Mouse (Mus musculus) cerebellum, adult 8-10 months (tissue): Measurements from ENCODE around the gene Slc22a23.

ENCODE experiments used
- DNase-seq: peaks from one replicate; pipeline ENCODE4 v3.0.0; 2022

Slc22a23 gene

DNA sequence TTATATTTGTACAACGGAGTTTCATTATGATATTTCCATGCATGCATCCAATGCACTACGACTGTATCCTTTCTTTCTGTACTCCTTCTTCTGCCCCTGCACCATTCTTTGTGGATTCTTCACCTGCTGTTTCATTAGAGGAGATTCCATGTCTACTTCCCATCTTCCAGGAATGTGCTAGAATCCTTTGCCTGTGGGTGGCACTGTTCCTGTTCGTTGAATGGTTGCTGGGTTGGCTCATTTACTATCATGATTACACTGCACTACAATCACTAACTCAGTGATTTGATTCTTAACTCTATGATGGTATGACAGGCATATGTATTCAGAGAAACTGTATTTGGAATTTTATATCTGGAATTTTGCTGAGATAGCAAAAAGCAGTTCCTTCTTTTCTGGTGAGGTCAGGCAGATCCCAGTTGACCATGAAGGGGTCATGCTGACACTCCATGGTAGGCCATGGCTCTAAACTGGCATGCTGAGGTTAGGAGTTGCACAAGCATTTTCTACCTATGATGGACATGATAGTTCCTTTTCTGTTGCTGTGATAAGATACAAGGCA, 187.3 kb downstream of the Slc22a23 start:
- DNase-seq, result no peak

DNA sequence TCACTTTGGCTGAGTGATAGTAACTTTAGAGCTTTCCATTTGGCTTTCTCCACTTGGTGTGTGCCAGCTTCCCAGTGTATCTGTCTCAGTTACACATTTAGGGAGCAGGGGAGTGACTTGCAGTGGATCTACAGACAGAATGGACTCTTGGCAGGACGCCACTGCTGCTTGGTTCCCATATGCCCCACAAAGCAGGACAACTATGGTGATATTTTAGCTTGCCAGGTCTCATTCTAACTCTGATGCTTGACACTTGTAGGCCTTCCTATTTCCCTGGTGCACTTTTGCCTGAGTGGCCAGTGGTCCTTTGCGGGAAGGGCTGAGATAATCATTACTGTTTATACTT, 188.2 kb downstream of the Slc22a23 start:
- DNase-seq, result peak; percentile 76

DNA sequence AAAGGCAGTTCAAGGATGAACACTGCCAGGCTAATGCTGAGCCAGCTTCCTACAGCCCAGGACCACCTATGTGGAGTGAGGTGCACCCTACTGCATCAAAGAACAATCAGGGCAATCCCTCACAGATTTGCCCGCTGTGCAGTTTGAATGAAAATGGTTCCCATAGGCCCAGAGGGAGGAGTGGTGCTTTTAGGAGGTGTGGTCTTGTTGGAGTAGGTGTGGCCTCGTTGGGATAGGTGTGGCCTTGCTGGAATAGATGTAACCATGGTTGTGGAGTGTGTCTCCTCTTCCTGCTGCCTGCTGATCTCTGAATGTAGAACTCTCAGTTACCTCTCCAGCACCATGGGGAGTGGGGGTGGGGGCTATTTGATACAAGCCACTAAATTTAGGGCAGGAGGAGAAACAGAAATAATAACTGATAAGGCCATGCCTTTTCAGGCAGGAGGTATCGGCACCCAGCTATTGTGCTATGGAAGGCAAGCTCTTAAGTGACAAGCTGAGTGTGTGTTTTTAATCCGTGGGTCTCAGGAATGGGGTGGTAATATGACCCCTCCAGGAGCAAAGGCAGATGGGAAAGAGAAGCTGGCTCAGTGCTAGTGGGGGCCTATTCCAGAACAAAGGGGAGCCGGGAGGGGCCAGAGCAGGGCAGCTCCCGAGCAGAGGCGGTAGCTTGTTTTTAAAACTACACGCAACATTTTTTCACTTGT, 188.7 kb downstream of the Slc22a23 start:
- DNase-seq, result no peak

DNA sequence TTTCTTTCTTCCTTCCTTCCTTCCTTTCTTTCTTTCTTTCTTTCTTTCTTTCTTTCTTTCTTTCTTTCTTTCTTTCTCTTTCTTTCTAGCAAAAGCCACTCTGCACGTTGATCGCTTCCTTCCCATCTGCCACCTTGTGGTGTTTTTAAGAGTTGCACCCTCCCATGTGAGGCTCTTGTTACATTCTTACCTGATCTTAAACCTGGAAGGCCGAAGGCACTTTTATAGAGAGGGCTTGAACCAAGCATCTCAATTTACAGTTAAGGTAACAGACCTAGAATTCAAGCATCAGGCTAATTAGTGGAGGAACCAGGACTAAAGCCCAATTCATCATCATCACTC, 190.1 kb downstream of the Slc22a23 start:
- peak; percentile 73 for DNase-seq

DNA sequence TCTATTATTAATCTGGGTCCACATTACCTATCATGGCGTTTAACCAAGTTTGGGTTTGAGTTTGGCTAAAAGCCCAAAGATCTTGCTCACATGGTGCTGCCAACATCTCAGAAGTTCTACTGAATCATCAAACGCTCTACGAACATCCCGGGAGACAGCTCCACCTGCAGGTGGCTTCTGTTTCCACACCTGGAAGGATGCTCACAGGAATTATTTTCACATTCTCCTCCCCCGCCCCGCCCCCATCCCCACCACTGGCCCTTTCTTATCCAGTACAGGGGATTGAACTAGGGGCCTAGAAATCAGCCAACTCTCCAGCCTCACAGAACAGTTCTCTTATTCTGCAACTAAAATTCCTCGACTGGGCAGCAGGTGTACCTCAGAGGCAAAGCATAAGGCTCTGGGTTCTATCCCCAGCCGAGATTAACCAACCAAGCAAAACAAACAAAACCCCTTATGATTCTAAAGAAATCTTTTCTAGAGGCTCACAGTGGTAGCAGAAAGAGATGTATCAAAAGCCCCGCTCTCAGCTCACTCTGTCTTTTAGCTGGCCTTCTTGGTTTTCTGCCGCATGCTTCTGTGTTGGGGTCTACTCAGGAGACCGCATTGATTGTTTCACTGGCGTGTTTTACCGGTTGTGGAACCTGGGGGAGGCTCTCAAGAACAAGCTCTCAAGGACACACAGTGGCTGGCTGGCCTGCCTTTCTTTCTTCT, 190.6 kb downstream of the Slc22a23 start:
- peak; percentile 65 for DNase-seq

DNA sequence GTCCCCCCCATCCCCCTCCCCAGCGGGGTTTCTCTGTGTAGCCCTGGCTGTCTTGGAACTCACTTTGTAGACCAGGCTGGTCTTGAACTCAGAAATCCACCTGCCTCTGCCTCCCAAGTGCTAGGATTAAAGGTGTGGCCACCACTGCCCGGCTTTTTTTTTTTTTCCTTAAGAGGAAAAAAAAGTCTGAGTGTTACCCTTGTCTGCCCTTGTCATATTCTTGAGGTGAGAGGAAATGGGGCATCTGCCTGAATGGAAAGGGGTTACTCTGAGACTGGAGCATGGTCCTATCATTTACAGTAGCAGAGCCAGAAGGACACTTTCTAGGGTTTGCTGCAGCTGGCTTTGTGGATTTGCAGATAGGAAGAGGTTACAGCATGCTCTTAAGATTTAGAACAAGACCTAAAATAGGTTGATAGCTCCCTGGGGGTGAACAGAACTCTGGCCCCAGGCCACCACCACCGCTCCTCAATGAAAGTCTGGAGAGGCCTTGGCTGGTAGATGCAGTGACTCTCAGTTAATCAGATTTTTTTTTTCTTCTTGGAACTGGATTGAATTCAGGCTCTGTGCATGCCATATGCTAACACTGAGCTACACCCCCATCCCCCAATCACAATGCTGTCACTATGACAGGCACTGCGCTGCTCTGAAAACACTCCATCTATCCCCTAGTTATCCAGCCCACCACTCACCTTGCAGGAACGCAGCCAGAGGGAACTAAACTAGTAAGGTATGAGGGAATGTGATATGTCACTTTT, 191.5 kb downstream of the Slc22a23 start:
- DNase-seq, result peak; percentile 39

DNA sequence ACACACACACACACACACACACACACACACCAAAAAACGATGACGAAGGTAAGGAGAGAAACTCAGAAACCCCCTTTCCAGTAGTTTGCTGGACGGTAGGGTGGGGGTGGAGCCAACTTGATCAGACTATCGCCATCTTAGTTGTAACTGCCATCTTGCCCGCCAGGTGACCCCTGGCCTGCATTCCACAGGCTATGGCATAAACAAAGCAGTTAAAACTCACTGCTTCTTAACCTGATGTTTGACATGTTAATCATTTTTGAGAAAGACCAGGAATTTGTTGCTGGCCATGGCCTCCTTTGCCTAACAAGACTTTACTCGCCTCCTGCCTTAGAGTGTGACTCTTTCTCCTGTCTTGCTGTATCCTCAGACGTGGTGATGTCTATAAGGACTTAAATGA, 192.3 kb downstream of the Slc22a23 start:
- no peak for DNase-seq

DNA sequence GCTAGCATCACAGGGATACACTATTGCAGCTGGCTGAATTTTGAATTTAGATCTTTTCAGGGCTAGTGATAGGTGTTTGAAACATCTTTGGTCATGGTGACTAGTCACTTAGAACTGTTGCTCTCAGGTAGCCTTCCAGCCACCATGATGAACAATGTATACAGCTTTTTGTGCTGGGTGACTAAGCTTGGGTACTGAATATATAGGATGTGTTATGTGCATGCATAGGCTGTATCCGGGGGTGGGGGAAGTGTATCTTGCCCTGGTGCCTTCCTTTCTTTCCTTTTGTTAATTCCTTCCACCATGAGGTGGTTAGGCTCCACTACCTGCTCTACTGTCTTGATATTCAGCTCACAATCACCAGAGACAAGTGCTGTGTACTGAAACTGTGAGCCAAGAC, 193.6 kb downstream of the Slc22a23 start:
- DNase-seq, result no peak

DNA sequence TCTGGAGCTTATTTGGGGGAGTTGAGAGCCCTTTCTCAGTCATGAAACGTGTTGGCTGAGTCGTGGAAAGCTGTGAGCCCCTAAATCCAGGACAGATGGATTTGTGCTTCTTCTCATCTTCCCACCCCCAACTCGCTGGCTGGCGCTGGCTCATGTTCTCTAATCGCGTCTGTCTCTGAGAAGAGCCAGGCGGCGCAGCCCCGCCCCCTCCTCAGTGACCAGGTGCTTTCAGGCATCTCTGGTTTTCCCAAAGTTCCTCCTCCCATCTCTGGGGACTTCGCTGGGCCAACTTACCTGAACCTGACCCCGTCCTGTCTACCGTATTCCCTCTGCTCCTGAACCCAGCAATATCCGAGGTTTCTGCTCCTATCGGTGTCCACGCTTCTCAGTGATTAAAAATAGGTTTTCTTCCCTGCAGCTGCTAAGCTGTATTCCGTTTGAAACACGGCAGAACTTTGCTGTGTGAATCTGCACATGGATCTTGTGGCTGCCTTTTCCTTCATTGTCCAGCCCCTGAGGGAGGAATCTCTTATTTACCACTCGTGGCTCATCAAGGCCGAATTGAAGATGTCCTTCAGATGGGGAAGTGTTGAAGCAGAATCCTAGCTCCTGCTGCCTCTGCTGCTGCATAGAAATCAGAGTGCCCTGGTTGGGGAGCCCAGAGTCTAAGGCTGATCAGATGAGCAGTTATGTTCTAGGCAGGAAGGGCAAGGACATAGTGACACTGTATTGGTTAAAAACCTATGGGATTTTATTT, 194.5 kb downstream of the Slc22a23 start:
- DNase-seq, result no peak

DNA sequence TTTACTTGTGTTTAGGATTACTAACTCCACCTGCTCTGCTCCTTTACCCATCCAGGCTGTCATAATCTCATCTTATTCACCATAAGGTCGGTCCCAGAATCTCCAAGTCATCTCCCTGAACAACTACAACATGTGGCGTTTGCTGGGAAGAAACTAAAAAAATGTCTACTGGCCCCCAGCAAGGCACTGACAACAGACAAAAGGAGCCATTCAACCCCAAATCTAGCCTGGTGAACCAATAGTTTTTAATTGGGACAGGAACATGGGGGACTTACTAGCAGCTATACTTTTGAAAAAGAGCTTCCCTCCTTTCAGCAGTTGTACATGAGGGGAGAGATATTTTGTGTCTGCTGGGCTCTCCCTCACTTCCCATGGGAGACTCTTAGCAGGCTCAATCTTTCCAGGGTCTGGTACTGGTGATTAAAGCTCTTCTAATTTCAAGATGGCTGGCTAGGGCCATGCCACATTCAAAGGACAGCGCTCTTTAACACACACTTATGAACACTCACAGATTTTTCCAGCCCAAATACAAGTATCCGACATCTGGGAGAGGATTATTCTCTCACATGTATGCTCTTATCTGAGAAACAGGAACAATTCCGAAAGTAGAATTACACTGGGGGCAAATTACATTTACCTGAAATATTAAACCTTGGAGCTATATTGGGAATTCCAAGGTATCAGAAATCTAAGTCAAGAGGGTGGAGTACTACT, 195.4 kb downstream of the Slc22a23 start:
- no peak for DNase-seq

DNA sequence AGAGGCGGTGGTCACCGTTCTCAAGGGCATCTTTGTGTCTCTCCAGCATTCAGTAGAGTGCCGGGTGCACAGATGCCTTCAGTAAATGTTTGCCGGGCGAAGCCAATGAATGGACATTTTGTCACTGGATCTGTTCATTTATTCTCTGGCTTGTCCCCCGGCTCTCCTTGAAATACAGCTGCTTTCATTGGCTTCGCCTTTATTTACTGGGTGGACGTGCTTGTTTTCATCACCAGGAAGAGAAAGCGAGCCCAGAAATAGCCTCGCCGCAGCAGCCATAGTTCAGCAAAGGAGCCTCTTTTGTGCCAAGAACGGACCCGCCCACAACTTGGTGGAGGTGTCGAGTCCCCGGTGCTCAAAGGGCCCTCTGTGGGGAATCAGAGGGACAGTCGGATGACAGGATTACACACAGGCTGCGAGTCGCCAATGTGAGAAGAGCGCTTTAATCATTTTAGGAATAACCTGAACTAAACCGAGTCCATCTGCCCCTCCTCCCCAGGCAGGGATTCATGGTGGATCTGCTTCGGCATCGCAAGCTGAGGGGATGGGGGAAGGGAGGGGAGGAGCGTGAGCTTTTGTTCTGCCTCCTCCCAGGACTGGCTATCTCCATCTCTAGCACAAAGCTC, 196.1 kb downstream of the Slc22a23 start:
- DNase-seq, result peak; percentile 64

DNA sequence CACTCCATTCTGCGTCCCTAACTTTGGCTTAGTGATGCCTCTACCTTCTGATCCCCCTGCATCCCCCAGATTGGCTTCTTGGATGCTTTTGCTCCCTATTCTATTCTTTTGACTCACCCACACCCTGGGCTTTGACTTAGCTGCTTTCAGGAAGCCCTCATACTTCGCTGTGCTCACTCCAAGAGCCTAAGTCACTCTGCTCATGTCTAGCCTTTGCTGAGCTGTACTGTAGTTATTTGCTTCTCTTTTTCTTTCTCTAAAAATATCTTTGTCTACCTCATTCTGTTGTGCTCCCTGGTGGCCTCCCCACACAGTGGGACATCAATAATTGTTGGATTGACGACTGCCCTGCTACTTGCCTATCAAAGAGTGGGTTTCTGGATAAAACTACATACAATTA, 196.8 kb downstream of the Slc22a23 start:
- no peak for DNase-seq

DNA sequence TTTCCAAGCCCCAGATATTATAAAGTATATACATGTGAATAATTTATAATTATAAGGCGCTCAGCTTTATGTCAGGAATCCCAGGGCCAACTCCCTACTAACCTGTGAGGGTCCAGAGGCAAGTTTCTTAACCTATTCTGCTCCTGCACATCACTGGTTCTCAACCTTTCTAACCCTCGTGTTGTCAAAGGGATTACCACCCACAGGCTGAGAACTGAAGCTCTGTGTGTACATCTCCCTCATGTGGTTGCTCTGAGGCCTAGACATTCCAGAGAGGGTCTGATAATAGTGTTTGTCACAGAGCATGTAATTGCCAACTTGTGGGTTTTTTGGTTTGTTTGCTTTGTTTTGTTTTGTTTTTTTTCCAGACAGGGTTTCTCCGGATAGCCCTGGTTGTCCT, 198.1 kb downstream of the Slc22a23 start:
- DNase-seq, result no peak

DNA sequence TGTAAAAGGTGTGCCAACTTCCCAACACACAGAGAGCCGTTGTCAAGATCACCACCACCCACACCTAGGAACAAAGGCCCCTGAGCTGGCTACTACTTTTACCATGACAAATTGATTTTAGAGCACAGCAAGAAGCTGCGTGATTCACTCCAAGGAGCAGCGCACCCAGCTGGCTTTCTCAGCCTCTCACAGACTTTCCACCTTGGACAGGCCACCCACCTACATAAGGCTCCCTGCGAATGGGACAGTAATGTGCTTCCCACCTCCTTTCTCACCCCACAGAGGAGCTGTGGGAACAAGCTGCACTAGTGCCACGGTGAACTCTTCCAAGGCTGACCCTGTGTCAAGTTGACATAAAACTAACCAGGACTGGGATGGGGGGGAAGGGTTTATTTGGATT, 201.6 kb downstream of the Slc22a23 start:
- DNase-seq, result no peak

DNA sequence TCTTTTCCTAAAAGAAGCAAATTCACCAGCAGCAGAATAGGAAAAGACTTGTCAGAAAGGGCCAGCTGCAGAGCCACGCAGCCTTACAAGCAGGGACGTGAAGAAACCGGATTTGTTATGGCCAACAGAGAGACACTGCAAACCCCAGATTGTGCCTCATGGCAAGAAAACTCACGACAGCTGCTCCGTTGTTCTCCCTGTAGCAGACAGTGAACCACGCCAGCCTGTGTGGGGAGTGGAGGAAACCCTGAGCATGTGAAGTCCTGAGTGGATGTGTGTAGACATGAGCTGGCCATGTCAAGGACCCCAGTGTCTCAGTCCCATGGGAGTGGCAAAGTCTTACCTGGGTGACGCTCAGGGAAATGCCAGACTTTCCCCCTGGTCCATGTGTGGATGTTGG, 208.4 kb downstream of the Slc22a23 start:
- no peak for DNase-seq

DNA sequence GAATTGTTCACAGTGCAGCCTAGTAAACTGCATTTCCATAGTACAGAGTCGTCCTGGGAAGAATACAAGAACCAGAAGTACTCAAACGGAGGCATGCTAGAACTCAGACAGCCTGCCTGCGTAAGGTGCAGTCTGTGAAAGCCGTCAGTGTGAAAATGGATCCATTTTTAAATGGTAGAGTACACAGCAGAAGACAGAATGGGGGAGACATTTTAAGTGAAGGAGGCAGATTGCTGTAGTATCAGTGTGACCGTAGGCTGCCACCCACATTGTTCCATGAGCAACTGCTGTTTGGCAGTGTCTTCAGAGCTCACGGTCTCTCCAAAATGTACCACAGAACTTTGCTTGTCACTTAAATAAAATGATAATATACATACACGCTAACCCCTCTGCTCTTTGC, 210.7 kb downstream of the Slc22a23 start:
- no peak for DNase-seq

DNA sequence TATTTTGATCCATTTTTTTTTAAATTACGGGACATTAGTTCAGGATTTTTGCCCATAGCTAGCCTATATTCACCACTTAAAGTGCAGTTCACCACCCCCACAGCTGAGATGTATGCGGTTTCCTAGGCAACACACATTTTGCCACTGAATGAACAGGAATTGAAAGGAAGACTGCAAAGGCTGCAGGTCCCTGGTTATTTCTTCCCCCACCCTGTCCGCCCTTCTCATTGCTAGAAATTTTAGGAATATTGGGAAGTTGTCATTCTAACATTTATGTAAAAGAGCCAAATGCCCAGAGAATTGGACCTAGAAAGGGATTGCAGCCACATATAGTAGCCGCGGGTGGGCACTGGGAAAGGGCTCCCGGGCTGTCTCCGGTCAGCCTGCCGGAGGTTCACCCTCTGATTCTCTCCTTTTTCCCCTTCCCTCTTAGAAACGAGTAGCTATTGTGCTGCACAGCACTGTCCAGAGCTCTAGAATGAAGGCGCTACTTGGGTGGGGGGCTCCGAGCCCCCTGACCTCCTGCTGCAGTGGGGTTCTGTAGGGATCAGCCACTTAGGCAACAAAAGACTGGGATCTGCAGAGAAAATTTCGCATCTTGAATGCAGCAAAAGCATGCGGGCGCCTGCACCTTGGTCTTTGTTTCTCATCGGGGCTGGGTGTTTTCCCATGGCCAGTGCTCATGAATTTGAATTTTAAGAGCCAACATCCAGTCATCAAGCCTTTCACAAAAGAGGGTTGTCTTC, 211.5 kb downstream of the Slc22a23 start:
- DNase-seq, result no peak

DNA sequence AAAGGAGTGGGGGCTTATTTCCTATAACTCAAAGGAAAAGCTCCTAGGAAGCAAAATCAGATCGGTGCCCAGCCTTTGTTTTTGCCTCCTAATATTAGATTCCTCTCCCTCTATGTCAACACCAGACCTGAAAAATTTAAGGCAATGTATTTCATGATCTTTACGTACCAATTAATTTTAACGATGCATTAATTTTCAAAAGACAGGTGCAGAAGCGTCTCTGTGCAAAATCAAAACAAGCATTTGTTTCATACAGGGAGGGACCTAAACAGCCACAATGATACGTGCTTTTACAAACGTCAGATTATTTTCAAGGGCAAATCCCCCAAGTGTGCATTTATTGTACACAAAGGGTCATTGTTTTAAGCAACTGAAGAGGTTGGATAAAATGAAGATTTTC, 212.1 kb downstream of the Slc22a23 start:
- DNase-seq, result no peak

DNA sequence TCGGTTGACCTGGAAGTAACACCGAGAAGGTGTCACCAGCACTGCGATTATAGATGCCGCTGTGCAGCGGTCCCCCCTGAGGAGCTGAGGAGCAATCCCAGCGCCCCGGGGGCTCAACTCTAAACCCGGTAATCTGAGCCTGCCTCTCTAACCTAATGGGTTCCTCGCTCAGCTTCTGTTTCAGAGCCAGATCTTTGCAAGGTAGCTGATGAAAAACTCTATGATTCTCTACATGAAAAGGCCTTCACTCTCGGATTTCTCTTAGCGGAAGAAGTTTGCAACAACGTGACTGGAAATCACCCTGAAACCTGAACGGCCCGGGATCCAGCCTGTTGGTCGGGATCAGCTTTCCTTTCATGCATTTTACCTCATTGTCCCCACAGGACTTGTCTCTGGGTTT, 212.7 kb downstream of the Slc22a23 start:
- DNase-seq, result no peak

DNA sequence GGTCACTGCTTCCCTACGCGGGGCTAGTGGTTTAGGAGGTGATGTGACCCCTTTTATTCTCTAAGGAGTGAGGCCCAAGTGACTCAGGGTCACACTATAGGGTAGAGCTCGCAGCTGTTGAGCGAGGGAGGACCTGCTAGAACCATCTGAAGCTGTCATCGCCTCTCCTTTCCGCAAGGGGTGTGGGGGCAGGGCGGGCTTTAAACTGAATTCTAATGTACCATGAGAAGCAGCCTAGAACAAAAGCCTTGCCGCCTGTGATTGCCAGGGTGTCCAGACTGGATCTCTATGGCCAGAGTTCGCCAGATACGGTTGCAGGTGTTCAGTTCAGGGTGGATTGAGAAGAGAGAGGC, 213.3 kb downstream of the Slc22a23 start:
- no peak for DNase-seq

DNA sequence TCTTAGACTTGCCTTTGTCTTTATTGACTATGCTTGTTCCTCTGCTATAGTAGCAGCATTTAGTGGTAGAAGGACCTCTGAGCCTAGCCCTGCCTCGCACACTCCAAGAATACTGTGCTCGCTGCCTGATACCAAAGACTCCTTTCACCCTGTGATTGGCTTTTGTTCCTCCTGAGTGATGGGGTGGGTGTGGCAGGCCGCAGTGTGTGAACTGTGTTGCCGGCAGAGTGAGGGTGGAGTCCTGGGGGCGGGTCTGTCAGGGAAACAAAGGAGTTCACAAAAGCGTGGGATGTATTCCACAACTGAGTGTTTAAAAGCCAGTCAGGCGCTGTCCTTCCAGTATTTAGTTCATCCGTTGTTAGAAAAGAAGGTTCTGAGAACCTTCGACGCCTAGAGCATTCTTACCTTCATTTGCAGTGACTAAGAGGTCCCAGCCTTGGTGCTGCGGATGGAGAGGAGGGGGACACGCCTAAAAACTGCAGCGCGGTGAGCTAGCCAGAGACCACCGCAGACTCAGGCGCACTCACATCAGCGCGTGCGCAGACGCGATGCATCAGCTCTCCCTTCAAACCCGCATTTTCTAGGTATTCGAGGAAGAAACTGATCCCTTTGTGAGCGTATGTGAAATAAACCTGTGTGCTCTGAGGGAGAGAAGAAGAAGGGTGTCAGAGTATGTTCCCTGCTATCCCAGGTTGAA, 213.8 kb downstream of the Slc22a23 start:
- no peak for DNase-seq
